Mouse (Mus musculus) kidney, adult 2 months (tissue): Measurements from ENCODE around the gene Map3k13. TPM values are rescaled to one million over a fixed set of nuclear protein-coding genes. Genes with fewer than 3 reads are reported as not detected.
A peak's percentile ranks its signal among the peaks of the same experiment; 100 is the strongest.
"Not testable (repeated sequence)": the region's sequence is repeated elsewhere in the genome, so short reads cannot be mapped to it uniquely, and the experiment has no call there.

ENCODE experiments used
- DNase-seq: peaks from one replicate; pipeline ENCODE4 v3.0.0; 2021
- H3K27ac ChIP-seq: fragments of 200-500 bp; 2 replicates; pipeline ENCODE4 v1.5.1; 2012; ENCODE audit warnings: low read depth, low read length, control low read depth, inconsistent platforms; ENCODE audit not compliant: insufficient read depth
- H3K27me3 ChIP-seq: fragments of 200-500 bp; replicated peaks from 2 replicates; pipeline ENCODE4 v1.6.1; 2012; ENCODE audit warnings: mild to moderate bottlenecking, moderate library complexity, low read length, inconsistent platforms; ENCODE audit not compliant: control insufficient read depth, insufficient read depth
- H3K36me3 ChIP-seq: fragments of 200-500 bp; 2 replicates; pipeline ENCODE4 v1.6.1; 2012; ENCODE audit warnings: mild to moderate bottlenecking, moderate library complexity, low read length, inconsistent platforms; ENCODE audit not compliant: control insufficient read depth, insufficient read depth
- H3K4me1 ChIP-seq: fragments of 200-500 bp; 2 replicates; pipeline ENCODE4 v1.6.1; 2011; ENCODE audit warnings: low read length; ENCODE audit not compliant: control insufficient read depth, insufficient read depth
- H3K4me3 ChIP-seq: fragments of 200-500 bp; 2 replicates; pipeline ENCODE4 v1.5.1; 2011; ENCODE audit warnings: mild to moderate bottlenecking, low read depth, low read length, control low read depth; ENCODE audit not compliant: insufficient read depth
- CTCF ChIP-seq: fragments of 200-500 bp; conservative IDR thresholded peaks from 2 replicates; pipeline ENCODE4 v1.5.1; 2011; ENCODE audit warnings: low read depth, mild to moderate bottlenecking, control low read depth, low read length, moderate library complexity, mixed read lengths; ENCODE audit not compliant: insufficient read depth, insufficient read length
- POLR2A ChIP-seq: fragments of 200-500 bp; IDR thresholded peaks from one replicate; pipeline ENCODE4 v1.6.1; 2011; ENCODE audit warnings: low read depth, low read length, control low read depth
- WGBS: fragments of 180-500 bp; shearing (Covaris S2); methylation state at CpG from one replicate; pipeline ENCODE4 v1.1.7; 2018; 5-methylcytosine and 5-hydroxymethylcytosine counted together
- polyA plus RNA-seq: library from polyadenylated mRNA; depleted of rRNA; stranded (reverse); fragments of >200 nt; gene quantifications from 2 replicates; pipeline ENCODE4 v1.2.3, GENCODE M21; 2012

Map3k13 gene
- polyA plus RNA-seq, 1 experiment, result 4.6 TPM

- H3K4me1 ChIP-seq, result peaks cover 12% of the 10 kb centered on the region
- no peaks in the 10 kb centered on the region for H3K27me3 ChIP-seq
- H3K4me3 ChIP-seq, result no peak overlapping the region
- WGBS, result 64% methylated on average over 7 of the region's 7 CpGs
- TF ChIP-seq POLR2A (no peak), CTCF (no peak)
- no peak for DNase-seq
- H3K36me3 ChIP-seq, result no peaks in the 10 kb centered on the region
- no peak overlapping the region for H3K27ac ChIP-seq
Observed at GRCm38 (mm10) chr16:21881582-21882259, 87.6 kb downstream of the Map3k13 start.

GRCm38 (mm10) chr16:21887601-21888000, 93.5 kb downstream of the Map3k13 start:
- Histone ChIP-seq H3K4me3 (no peak overlapping the region), H3K27ac (no peak overlapping the region), H3K27me3 (no peaks in the 10 kb centered on the region), H3K36me3 (no peaks in the 10 kb centered on the region), H3K4me1 (no peaks in the 10 kb centered on the region)
- no peak for DNase-seq
- TF ChIP-seq CTCF (no peak), POLR2A (no peak)
- 90% methylated on average over 2 of the region's 2 CpGs for WGBS

GRCm38 (mm10) chr16:21893890-21894289, 99.7 kb downstream of the Map3k13 start:
- 89% methylated on average over 6 of the region's 6 CpGs for WGBS
- no peak for DNase-seq
- no peak overlapping the region for H3K4me3 ChIP-seq
- H3K27me3 ChIP-seq, result no peaks in the 10 kb centered on the region
- TF ChIP-seq CTCF (no peak), POLR2A (no peak)
- no peaks in the 10 kb centered on the region for H3K4me1 ChIP-seq
- no peak overlapping the region for H3K27ac ChIP-seq
- H3K36me3 ChIP-seq, result no peaks in the 10 kb centered on the region

- Histone ChIP-seq H3K27ac (no peak overlapping the region), H3K27me3 (no peaks in the 10 kb centered on the region), H3K4me1 (no peaks in the 10 kb centered on the region), H3K4me3 (no peak overlapping the region), H3K36me3 (no peaks in the 10 kb centered on the region)
- TF ChIP-seq CTCF, result no peak
- no peak for TF ChIP-seq POLR2A
- WGBS, result 68% methylated on average over 5 of the region's 5 CpGs
- no peak for DNase-seq
Observed at GRCm38 (mm10) chr16:21901286-21901685, 107.1 kb downstream of the Map3k13 start.

- no peaks in the 10 kb centered on the region for H3K27me3 ChIP-seq
- 80% methylated on average over 10 of the region's 10 CpGs for WGBS
- no peaks in the 10 kb centered on the region; the same call in 1 of the 2 replicates for H3K36me3 ChIP-seq
- TF ChIP-seq POLR2A, result no peak
- no peak for TF ChIP-seq CTCF
- H3K4me3 ChIP-seq, result no peak overlapping the region
- no peak overlapping the region for H3K27ac ChIP-seq
- no peak for DNase-seq
- no peaks in the 10 kb centered on the region for H3K4me1 ChIP-seq
Observed at GRCm38 (mm10) chr16:21904636-21905035, 110.5 kb downstream of the Map3k13 start.

- Histone ChIP-seq H3K27me3 (no peaks in the 10 kb centered on the region), H3K4me1 (no peaks in the 10 kb centered on the region), H3K36me3 (no peaks in the 10 kb centered on the region; the same call in 1 of the 2 replicates), H3K27ac (no peak overlapping the region), H3K4me3 (no peak overlapping the region)
- WGBS, result 93% methylated on average over 7 of the region's 7 CpGs
- TF ChIP-seq CTCF (no peak), POLR2A (no peak)
- no peak for DNase-seq
Observed at GRCm38 (mm10) chr16:21905996-21906395, 111.8 kb downstream of the Map3k13 start.

GRCm38 (mm10) chr16:21906902-21907301, 112.8 kb downstream of the Map3k13 start:
- no peak for DNase-seq
- no peak overlapping the region for H3K27ac ChIP-seq
- TF ChIP-seq POLR2A (no peak), CTCF (no peak)
- H3K4me1 ChIP-seq, result no peaks in the 10 kb centered on the region
- 93% methylated on average over 6 of the region's 6 CpGs for WGBS
- H3K27me3 ChIP-seq, result no peaks in the 10 kb centered on the region
- no peak overlapping the region for H3K4me3 ChIP-seq
- H3K36me3 ChIP-seq, result no peaks in the 10 kb centered on the region; the same call in 1 of the 2 replicates

- not testable (repeated sequence) for H3K27me3 ChIP-seq, H3K27ac ChIP-seq, H3K36me3 ChIP-seq, H3K4me1 ChIP-seq, H3K4me3 ChIP-seq
- DNase-seq, result peak; percentile 9
- 55% methylated on average over 7 of the region's 8 CpGs for WGBS
Observed at GRCm38 (mm10) chr16:21908906-21909305, 114.8 kb downstream of the Map3k13 start.
